Mouse (Mus musculus) midbrain, embryonic 11.5 days (tissue): ENCODE measurements around the gene Gm20683. TPM values are rescaled to one million over a fixed set of nuclear protein-coding genes. Genes with fewer than 3 reads are reported as not detected.

Experiments
- ATAC-seq: fragments of 200-750 bp; cut with Nextera tagmentation; 2 replicates; pipeline ENCODE4 v1.8.0; 2017; ENCODE audit warnings: moderate TSS enrichment, moderate library complexity; ENCODE audit not compliant: low FRiP score
- DNase-seq: peaks from one replicate; pipeline ENCODE4 v3.0.0; 2015; ENCODE audit warnings: low spot score; ENCODE audit errors: missing footprints
- H3K27ac ChIP-seq: fragments of 300-500 bp; sonication (generic); 2 replicates; pipeline ENCODE4 v1.5.1; 2014; ENCODE audit warnings: low read depth, low read length
- H3K27me3 ChIP-seq: fragments of 300-500 bp; sonication (generic); 2 replicates; pipeline ENCODE4 v1.6.1; 2014; ENCODE audit warnings: mild to moderate bottlenecking, low read length, moderate library complexity, mixed read lengths; ENCODE audit not compliant: control insufficient read depth, insufficient read depth
- H3K36me3 ChIP-seq: fragments of 300-500 bp; sonication (generic); 2 replicates; pipeline ENCODE4 v1.6.1; 2014; ENCODE audit warnings: mild to moderate bottlenecking, low read length, moderate library complexity, mixed read lengths; ENCODE audit not compliant: control insufficient read depth, insufficient read depth
- H3K4me1 ChIP-seq: fragments of 300-500 bp; sonication (generic); 2 replicates; pipeline ENCODE4 v1.6.1; 2014; ENCODE audit warnings: low read length; ENCODE audit not compliant: control insufficient read depth, insufficient read depth
- H3K4me2 ChIP-seq: fragments of 300-500 bp; sonication (generic); 2 replicates; pipeline ENCODE4 v1.6.1; 2014; ENCODE audit warnings: mild to moderate bottlenecking, moderate library complexity
- H3K4me3 ChIP-seq: fragments of 300-500 bp; sonication (generic); 2 replicates; pipeline ENCODE4 v1.5.1; 2014; ENCODE audit warnings: low read depth, low read length
- H3K9ac ChIP-seq: fragments of 300-500 bp; sonication (generic); 2 replicates; pipeline ENCODE4 v1.6.1; 2014; ENCODE audit warnings: low read length
- H3K9me3 ChIP-seq: fragments of 300-500 bp; sonication (generic); 2 replicates; pipeline ENCODE4 v1.6.1; 2016; ENCODE audit warnings: low read length; ENCODE audit not compliant: control insufficient read depth
- WGBS: fragments of 180-500 bp; shearing (Covaris S2); extraction: QIAGEN DNeasy Blood & Tissue Kit; methylation state at CpG from one replicate; pipeline ENCODE4 v1.1.7; 2014; 5-methylcytosine and 5-hydroxymethylcytosine counted together
- polyA plus RNA-seq: library from polyadenylated mRNA; unstranded; fragments of >200 nt; fragmentation: Nextera tagmentation; extraction: Ambion mirVana; gene quantifications from 2 replicates; pipeline ENCODE4 v1.2.1, GENCODE M21; 2014

Gene Gm20683
- polyA plus RNA-seq, 1 experiment from 2014 or later = 1.2 TPM

DNA sequence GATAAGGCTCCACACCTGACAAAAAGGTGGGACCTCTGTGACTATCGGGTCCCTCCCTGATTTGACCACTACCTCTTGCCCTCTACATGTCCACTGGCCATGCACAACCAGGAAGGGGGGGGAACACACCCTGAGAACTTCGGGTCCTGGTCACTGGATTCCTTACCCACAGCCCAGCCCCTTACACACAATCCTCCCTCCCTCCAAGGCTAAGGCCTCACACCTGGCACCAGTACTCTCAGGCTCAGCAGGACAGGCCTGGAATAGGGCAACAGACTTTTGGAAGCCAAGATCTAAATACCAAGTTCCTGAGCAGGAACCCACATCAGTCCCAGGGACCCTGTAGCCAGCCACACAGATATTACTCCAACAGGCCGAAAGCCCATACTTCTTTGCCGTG is 2.7 kb downstream of the Gm20683 start:
- ATAC-seq (no peak), DNase-seq (no peak)
- Histone ChIP-seq H3K36me3 (peaks cover 25% of the 10 kb centered on the region), H3K4me3 (no peak overlapping the region), H3K27ac (no peak overlapping the region), H3K9me3 (no peaks in the 10 kb centered on the region), H3K4me1 (peaks cover 43% of the 10 kb centered on the region), H3K9ac (no peak overlapping the region), H3K4me2 (no peak overlapping the region), H3K27me3 (no peaks in the 10 kb centered on the region; the same call in 1 of the 2 replicates)
- 88% methylated on average over 4 of the region's 4 CpGs for WGBS

DNA sequence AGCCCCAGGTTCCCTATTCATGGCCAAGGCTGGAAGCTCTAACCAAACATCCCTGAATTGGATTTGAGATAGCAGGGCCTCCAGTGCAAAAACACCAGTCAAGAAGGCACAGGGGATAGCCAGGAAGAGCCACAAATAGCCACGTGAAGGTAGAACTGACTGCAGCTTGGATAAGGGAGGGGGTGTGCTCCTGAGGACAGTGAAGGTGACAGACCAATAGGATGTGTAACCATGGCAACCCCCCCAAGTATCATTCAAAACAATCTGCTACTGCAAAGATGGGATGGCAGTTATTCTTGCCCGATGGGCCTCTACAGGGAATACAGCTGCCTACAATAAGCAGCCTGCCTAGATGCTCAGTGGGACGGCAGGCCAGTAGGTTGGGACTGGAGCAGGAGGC is 4.0 kb downstream of the Gm20683 start:
- Histone ChIP-seq H3K4me3 (no peak overlapping the region), H3K27me3 (no peaks in the 10 kb centered on the region; the same call in 1 of the 2 replicates), H3K4me1 (peaks cover 39% of the 10 kb centered on the region), H3K9me3 (no peaks in the 10 kb centered on the region), H3K4me2 (peak overlapping the region; percentile 52; the same call in 1 of the 2 replicates), H3K9ac (no peak overlapping the region), H3K36me3 (peaks cover 25% of the 10 kb centered on the region), H3K27ac (no peak overlapping the region)
- 40% methylated on average over 3 of the region's 3 CpGs for WGBS
- DNase-seq (no peak), ATAC-seq (no peak)

DNA sequence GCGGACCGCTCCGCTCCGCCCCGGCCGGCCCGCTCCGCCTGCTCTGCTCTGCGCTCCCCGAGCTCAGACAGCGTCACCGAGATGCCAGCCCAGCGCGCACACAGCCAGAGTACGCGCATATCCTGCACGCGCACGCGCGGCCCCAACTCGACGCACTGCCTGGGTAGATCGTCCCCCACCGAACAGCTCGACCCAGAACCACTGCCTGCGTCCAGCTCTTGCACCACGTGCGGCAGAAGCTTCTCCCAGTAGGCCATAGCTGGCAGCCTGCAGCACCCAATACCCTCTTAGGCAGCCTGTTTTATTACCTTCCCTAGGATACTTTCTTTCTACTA is 4.5 kb downstream of the Gm20683 start, which contains the start of gene Rhbdl1:
Gene Rhbdl1, minus strand, starts transcription at position 220 of the 335 bp plus-strand sequence.
- Histone ChIP-seq H3K9ac (peak within 1 kb of the TSS; percentile 43), H3K36me3 (peaks cover 23% of the 10 kb centered on the region), H3K27me3 (no peaks in the 10 kb centered on the region; the same call in 1 of the 2 replicates), H3K4me3 (peak within 1 kb of the TSS; percentile 29), H3K27ac (no peak within 1 kb of the TSS; the same call in 1 of the 2 replicates), H3K4me2 (peak within 1 kb of the TSS; percentile 52), H3K9me3 (no peaks in the 10 kb centered on the region), H3K4me1 (peaks cover 40% of the 10 kb centered on the region)
- ATAC-seq (no peak), DNase-seq (peak; percentile 95)
- WGBS = 1% methylated on average over 27 of the region's 29 CpGs

DNA sequence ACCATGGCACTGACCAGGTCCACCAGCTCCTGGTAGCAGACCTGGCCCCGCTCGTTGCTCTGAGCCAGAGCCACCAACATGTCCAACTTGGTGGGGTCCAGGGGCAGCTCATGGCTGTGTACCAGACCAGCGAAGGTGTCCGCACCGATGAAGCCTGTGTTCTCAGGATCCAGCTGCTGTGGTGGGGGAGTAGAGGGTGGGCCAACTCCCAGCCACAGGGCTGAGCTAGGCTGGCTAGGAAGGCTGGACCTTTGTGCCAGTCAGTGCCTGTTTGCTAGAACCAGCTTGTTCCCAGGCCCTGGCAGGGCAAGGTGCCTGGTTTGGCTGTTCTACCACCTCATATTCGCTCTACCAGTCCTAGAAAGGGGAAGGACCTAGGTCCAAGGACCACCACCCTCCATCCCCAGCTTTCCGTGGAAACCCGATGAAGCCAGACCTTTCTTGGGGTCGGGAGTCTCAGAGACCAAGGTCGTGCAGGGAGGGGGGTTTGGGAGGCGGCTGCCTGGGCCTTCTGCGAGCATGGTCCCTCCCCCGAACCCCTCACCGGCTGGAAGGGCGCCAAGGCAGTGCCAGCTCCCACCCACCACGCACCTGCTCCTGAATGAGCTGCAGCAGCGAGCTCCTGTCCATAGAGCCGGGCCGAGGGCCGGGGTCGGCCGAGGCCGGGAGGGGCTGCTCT is 5.0 kb downstream of the Gm20683 start:
- DNase-seq (no peak), ATAC-seq (no peak)
- WGBS = 23% methylated on average over 23 of the region's 23 CpGs
- no peaks in the 10 kb centered on the region; the same call in 1 of the 2 replicates for H3K27me3 ChIP-seq
- peaks cover 18% of the 10 kb centered on the region for H3K36me3 ChIP-seq
- H3K4me1 ChIP-seq = peaks cover 45% of the 10 kb centered on the region
- H3K4me2 ChIP-seq = peak overlapping the region; percentile 52
- H3K4me3 ChIP-seq = peak overlapping the region; percentile 29
- no peaks in the 10 kb centered on the region for H3K9me3 ChIP-seq
- peak overlapping the region; percentile 43 for H3K9ac ChIP-seq
- H3K27ac ChIP-seq = no peak overlapping the region; the same call in 1 of the 2 replicates

DNA sequence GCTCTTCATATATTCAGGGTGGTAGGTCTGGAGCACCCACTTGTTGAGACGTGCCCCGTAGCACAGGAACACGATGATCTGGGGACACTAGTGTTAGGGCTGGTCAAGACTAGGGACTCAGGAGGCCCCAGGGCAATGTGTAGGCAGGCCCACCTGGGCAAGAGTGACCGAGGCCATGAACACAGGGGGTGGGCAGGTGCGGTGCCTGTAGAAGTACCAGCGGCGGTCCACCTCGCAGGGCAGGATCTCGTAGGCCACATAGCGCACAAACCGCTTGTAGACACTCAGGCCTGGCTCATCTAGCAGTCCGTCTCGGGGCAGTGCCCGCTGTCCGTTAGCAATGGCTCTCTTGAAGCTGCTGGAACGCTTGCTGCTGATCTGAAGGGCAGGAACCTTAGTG is 5.7 kb downstream of the Gm20683 start:
- DNase-seq = no peak
- H3K4me2 ChIP-seq = no peak overlapping the region
- H3K4me3 ChIP-seq = no peak overlapping the region
- peaks cover 52% of the 10 kb centered on the region for H3K4me1 ChIP-seq
- no peaks in the 10 kb centered on the region for H3K9me3 ChIP-seq
- H3K9ac ChIP-seq = no peak overlapping the region
- no peak overlapping the region; the same call in 1 of the 2 replicates for H3K27ac ChIP-seq
- H3K27me3 ChIP-seq = no peaks in the 10 kb centered on the region; the same call in 1 of the 2 replicates
- WGBS = 96% methylated on average over 16 of the region's 16 CpGs
- H3K36me3 ChIP-seq = peaks cover 19% of the 10 kb centered on the region
- ATAC-seq = no peak

DNA sequence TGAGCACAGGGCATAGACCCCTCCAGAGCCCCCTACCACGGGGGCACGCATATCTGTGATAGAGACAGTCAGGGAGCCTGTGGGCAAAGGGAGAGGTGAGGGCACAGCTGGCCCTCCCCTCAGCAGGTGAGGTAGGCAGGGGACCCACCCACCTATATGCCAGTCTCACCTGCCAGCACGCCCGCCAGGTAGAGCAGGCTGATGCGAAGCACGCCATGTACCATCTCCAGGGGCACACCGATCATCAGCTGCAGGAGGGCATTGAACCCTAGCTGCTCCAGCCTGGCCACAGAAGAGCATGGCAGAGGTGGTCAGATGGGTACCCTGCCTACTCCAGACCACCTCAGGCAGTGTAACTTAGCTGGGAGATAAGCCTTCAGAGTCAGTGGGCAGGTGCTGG is 6.3 kb downstream of the Gm20683 start:
- Histone ChIP-seq H3K4me3 (no peak overlapping the region), H3K9ac (no peak overlapping the region), H3K9me3 (no peaks in the 10 kb centered on the region), H3K36me3 (peaks cover 17% of the 10 kb centered on the region), H3K27ac (no peak overlapping the region), H3K4me2 (no peak overlapping the region), H3K4me1 (peaks cover 52% of the 10 kb centered on the region), H3K27me3 (no peaks in the 10 kb centered on the region; the same call in 1 of the 2 replicates)
- ATAC-seq (no peak), DNase-seq (no peak)
- WGBS = 94% methylated on average over 7 of the region's 7 CpGs

DNA sequence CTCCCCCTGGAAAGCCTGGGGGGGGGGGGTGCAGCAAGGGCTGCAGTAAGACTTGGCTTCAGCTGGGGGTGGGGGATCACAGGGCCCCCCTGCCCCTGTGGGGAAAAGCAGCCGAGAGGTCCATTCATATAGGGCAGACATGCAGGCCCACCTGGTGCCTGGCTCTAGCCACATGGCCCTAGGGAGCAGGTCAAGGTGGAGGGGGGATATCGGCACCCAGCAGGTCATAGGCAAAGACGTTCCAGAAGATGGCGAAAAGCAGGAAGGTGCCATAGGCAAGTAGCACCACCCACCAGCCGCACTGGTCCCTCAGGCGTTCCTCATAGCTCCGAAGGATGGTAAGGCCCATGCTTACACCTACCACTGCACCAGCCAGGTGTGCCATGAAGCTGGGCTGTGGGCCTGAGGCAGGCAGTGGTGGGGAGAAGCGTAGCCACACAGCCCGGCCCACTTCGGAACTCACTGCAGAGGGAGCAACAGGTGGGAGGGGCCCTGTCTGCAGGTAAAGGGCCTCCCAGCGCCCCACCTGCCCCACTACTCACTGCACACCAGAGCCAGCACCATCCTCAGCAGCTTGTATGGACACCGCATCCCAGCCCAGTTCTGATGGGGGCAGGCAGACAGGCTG is 6.9 kb downstream of the Gm20683 start:
- Histone ChIP-seq H3K27me3 (no peaks in the 10 kb centered on the region; the same call in 1 of the 2 replicates), H3K27ac (no peak overlapping the region), H3K9ac (peak overlapping the region; percentile 67), H3K36me3 (peaks cover 16% of the 10 kb centered on the region; the same call in 1 of the 2 replicates), H3K4me2 (peak overlapping the region; percentile 96), H3K9me3 (no peaks in the 10 kb centered on the region), H3K4me3 (peak overlapping the region; percentile 71; the same call in 1 of the 2 replicates), H3K4me1 (peaks cover 58% of the 10 kb centered on the region)
- ATAC-seq = no peak
- 89% methylated on average over 12 of the region's 12 CpGs for WGBS
- no peak for DNase-seq

DNA sequence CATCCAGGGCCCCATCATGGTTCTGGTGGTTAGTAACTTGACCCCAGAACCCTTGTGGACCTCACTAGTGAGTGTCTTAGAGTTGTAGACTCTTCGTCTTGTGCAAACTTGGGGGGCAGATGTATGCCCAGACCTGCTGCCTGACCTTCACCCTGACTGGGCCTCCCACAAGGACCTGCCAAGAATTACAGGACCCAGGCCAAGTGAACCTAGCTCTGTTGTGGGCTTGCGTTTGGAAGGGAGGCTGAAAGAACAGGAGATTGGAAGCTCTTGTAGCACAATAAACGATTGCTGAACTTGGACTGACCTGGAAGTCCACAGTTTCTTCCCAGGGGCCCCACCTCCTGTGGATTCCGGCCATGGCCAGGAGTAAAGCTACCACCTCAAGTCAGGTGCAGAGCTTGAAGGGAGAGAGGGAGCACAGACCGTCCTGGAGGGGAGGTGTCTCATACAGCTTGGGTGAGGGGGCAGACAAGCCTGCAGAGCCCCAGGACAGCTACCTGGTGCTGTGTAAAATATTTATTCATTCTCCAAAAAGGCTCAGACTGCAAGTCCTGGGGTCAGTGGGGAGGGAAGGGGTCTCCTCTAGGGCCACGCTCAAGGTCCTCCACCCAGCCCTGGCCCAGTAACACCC is 7.5 kb downstream of the Gm20683 start:
- 73% methylated on average over 6 of the region's 6 CpGs for WGBS
- Histone ChIP-seq H3K4me2 (peak overlapping the region; percentile 96), H3K9ac (peak overlapping the region; percentile 67), H3K27me3 (no peaks in the 10 kb centered on the region; the same call in 1 of the 2 replicates), H3K4me1 (peaks cover 62% of the 10 kb centered on the region), H3K36me3 (peaks cover 14% of the 10 kb centered on the region; the same call in 1 of the 2 replicates), H3K27ac (peak overlapping the region; percentile 84), H3K9me3 (no peaks in the 10 kb centered on the region), H3K4me3 (peak overlapping the region; percentile 71)
- DNase-seq (no peak), ATAC-seq (no peak)

DNA sequence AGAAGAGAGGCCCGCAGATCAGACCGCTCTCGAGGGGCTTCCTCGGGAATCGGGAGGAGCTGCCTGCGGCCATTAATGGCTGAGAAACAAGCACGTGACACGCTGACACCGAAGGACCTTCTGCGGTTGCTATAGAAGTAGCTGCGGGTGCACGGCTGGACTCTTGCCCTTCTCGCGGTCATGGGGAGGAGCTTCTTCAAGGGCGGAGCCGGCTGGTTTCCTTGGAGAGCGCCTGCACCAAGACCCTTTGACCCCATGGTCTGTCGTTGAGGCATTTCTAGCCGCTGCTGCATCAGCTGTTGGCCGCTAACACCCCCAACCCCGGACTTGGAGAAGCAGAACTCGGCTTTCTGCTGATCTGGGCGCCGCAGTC is 8.3 kb downstream of the Gm20683 start, which contains the start of gene Stub1:
Gene Stub1, minus strand, starts transcription at position 114 of the 373 bp plus-strand sequence.
- Histone ChIP-seq H3K4me1 (peaks cover 67% of the 10 kb centered on the region), H3K36me3 (peaks cover 11% of the 10 kb centered on the region; the same call in 1 of the 2 replicates), H3K9me3 (no peaks in the 10 kb centered on the region), H3K4me2 (peak within 1 kb of the TSS; percentile 96), H3K9ac (peak within 1 kb of the TSS; percentile 79), H3K27me3 (no peaks in the 10 kb centered on the region; the same call in 1 of the 2 replicates), H3K27ac (peak within 1 kb of the TSS; percentile 84), H3K4me3 (peak within 1 kb of the TSS; percentile 71)
- ATAC-seq = peak; percentile 78
- DNase-seq = no peak
- WGBS = under 1% methylated on average over 24 of the region's 24 CpGs
